Mouse (Mus musculus) left cerebral cortex, adult 18-20 months (tissue): Measurements from ENCODE around the gene Catsper3. TPM values are rescaled to one million over a fixed set of nuclear protein-coding genes. Genes with fewer than 3 reads are reported as not detected.

ENCODE experiments used
- DNase-seq, 2 experiments: peaks; one replicate each; pipeline ENCODE4 v3.0.0; 2021 to 2022; ENCODE audit warnings: low spot score in 2 of 2, mixed read lengths in 1 of 2
- total RNA-seq, 2 experiments: library from RNA; stranded (reverse); gene quantifications; 2 replicates each; pipeline ENCODE4 v1.2.3; 2021

The Catsper3 gene
- total RNA-seq, 2 experiments from 2014 or later = 0.37 TPM; not detected in 1

DNA sequence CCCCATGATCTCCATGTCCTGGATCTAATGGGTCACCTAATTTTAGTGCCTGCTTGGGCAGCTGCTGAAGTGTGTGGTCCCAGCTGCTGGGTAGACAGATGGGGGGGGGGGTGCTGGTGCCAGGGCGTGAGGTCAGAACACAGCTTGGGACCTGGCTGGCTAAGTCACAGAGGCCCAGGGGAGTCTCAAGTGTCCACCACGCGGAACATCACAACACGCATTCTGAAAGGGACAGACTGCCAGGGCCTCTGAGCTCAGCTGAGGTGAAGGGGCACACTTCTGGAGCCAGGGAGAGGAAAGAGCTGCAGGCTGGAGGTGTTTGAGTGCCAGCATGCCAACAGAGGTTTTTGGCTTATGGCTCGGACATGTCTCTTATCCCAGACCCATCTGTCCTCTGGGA, 66.4 kb downstream of the Catsper3 start:
- DNase-seq = no peak

DNA sequence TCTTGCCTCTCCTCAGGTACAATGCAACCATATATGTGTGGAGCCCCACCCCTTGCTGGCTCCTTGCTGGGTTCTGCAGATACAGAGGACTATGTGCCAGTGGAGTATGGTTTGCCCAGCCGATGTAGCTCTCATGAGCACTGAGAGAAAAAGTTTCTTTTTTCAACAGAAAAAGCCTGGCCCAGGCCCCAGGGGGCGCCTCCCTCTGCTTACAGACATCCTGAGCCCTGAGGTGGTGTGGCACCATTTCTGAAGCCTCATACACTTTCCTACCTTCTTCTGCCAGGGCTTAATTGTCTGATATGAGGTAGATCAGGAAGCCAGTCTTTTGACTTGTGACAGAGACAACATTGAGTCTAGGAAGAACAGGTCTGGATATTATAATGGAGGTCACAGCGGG, 67.8 kb downstream of the Catsper3 start:
- no peak for DNase-seq

DNA sequence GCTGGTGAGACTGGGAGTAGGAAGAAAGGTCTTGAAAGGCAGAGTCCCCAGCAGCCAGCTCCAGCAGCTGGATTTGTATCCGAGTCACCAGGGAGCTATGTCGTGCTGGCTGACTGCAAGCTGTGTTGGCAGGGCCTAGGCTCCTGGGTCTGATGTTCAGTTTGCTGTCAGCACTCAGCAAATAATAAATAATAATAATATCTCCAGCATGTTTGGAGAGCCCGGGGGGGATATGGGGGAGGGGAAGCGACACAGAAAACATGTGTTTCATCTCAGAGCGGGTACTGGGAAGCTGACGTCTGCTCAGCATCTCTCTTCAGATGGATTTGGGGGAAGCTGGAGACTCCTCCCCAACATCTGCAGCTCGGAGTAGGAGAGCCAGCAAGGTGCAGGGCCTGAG, 71.4 kb downstream of the Catsper3 start:
- no peak for DNase-seq

DNA sequence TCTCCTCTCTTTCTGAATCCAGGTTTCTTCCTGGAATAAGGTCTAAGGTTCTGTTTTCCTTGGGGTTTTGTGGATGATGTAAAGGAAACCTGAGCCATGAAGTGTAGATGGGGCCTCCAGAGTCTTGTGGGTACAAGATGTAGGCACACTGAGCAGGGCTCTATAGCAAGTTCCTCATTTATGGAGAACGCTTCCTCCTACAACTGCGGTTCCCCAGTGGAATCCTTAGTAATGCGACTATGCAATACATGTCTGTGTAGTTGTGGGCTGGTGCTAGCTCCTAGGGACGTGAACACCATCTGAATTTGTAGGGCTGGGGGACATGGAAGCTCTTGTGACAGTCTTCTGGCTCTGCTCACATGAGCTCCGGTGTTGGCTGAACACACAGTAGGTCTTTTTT, 74.1 kb downstream of the Catsper3 start:
- no peak for DNase-seq

Other genes with a start within 250 kb of the Catsper3 start
- gene Ddx41, start 247.9 kb upstream of the Catsper3 start, total RNA-seq = 10 to 100 TPM; 52.2 to 62.0 TPM
- 10 to 100 TPM; 77.0 to 81.8 TPM for gene Fam193b, start 213.4 kb upstream of the Catsper3 start, total RNA-seq
- gene Tmed9, start 210.8 kb upstream of the Catsper3 start, total RNA-seq = 100 to 1,000 TPM; 133 to 142 TPM
- 10 to 100 TPM; 27.2 TPM for gene B4galt7, start 184.7 kb upstream of the Catsper3 start, total RNA-seq
- gene Caml, start 161.6 kb upstream of the Catsper3 start, total RNA-seq = 10 to 100 TPM; 37.1 to 43.7 TPM
- gene Ddx46, start 149.5 kb upstream of the Catsper3 start, total RNA-seq = 10 to 100 TPM; 40.3 to 45.4 TPM
- gene B230219D22Rik, start 91.4 kb upstream of the Catsper3 start, total RNA-seq = 10 to 100 TPM; 70.9 to 73.2 TPM
- 10 to 100 TPM; 77.1 to 84.5 TPM for gene Txndc15, start 69.9 kb upstream of the Catsper3 start, total RNA-seq
- 10 to 100 TPM; 28.1 to 29.8 TPM for gene Pcbd2, start 57.2 kb upstream of the Catsper3 start, total RNA-seq
- not detected for gene Pitx1, start 51.6 kb downstream of the Catsper3 start, total RNA-seq